Mouse (Mus musculus): ENCODE results near the gene Kng1. TPM values are rescaled to one million over a fixed set of nuclear protein-coding genes. Genes with fewer than 3 reads are reported as not detected.
"Not testable (repeated sequence)": the region's sequence is repeated elsewhere in the genome, so short reads cannot be mapped to it uniquely, and the experiment has no call there.

Kng1 gene
- polyA plus RNA-seq, 1 experiment from 2014 or later: not detected

- H3K4me2 ChIP-seq (replicated peaks); H3K27ac ChIP-seq; ATAC-seq (ENCODE audit: low FRiP score); DNase-seq (ENCODE audit: low spot score); H3K27me3 ChIP-seq (ENCODE audit: control insufficient read depth, insufficient read depth, low read length); H3K4me3 ChIP-seq (replicated peaks; ENCODE audit: low read length); H3K9ac ChIP-seq; H3K4me1 ChIP-seq (replicated peaks; ENCODE audit: control insufficient read depth, insufficient read depth, low read length); H3K9me3 ChIP-seq (ENCODE audit: control insufficient read depth, low read length); H3K36me3 ChIP-seq (replicated peaks; ENCODE audit: control insufficient read depth, insufficient read depth): not testable (repeated sequence)
- WGBS: 82% methylated on average over 1 of the region's 1 CpGs
Measured at GRCm38 (mm10) chr16:23088491-23088890, 30.8 kb downstream of the Kng1 start.

- not testable (repeated sequence) for H3K4me2 ChIP-seq (replicated peaks); ATAC-seq (ENCODE audit: low FRiP score); H3K4me3 ChIP-seq (replicated peaks; ENCODE audit: low read length); H3K9ac ChIP-seq; H3K4me1 ChIP-seq (replicated peaks; ENCODE audit: control insufficient read depth, insufficient read depth, low read length); H3K9me3 ChIP-seq (ENCODE audit: control insufficient read depth, low read length); DNase-seq (ENCODE audit: low spot score); H3K36me3 ChIP-seq (replicated peaks; ENCODE audit: control insufficient read depth, insufficient read depth); H3K27ac ChIP-seq; H3K27me3 ChIP-seq (ENCODE audit: control insufficient read depth, insufficient read depth, low read length)
Measured at GRCm38 (mm10) chr16:23091345-23091744, 33.7 kb downstream of the Kng1 start.

GRCm38 (mm10) chr16:23093321-23093953, 35.8 kb downstream of the Kng1 start:
- Histone ChIP-seq H3K9ac (no peak overlapping the region), H3K4me2 (replicated peaks) (no peak overlapping the region), H3K36me3 (replicated peaks; ENCODE audit: control insufficient read depth, insufficient read depth) (no peaks in the 10 kb centered on the region), H3K9me3 (ENCODE audit: control insufficient read depth, low read length) (no peaks in the 10 kb centered on the region), H3K27ac (no peak overlapping the region), H3K4me3 (replicated peaks; ENCODE audit: low read length) (no peak overlapping the region), H3K4me1 (replicated peaks; ENCODE audit: control insufficient read depth, insufficient read depth, low read length) (no peaks in the 10 kb centered on the region), H3K27me3 (ENCODE audit: control insufficient read depth, insufficient read depth, low read length) (no peaks in the 10 kb centered on the region)
- no peak for ATAC-seq (ENCODE audit: low FRiP score)
- no peak for DNase-seq (ENCODE audit: low spot score)
- 81% methylated on average over 13 of the region's 13 CpGs for WGBS

- no peak overlapping the region for H3K4me3 ChIP-seq (replicated peaks; ENCODE audit: low read length)
- no peak overlapping the region for H3K27ac ChIP-seq
- DNase-seq (ENCODE audit: low spot score) (no peak), ATAC-seq (ENCODE audit: low FRiP score) (no peak)
- H3K27me3 ChIP-seq (ENCODE audit: control insufficient read depth, insufficient read depth, low read length): 0 out of 2 replicates have a peak, but pooled peaks cover under 1% of the 10 kb centered on the region
- no peaks in the 10 kb centered on the region for H3K4me1 ChIP-seq (replicated peaks; ENCODE audit: control insufficient read depth, insufficient read depth, low read length)
- H3K4me2 ChIP-seq (replicated peaks): no peak overlapping the region
- no peaks in the 10 kb centered on the region for H3K36me3 ChIP-seq (replicated peaks; ENCODE audit: control insufficient read depth, insufficient read depth)
- WGBS: 90% methylated on average over 6 of the region's 6 CpGs
- no peak overlapping the region for H3K9ac ChIP-seq
- no peaks in the 10 kb centered on the region for H3K9me3 ChIP-seq (ENCODE audit: control insufficient read depth, low read length)
Measured at GRCm38 (mm10) chr16:23094136-23094535, 36.5 kb downstream of the Kng1 start.

- H3K27ac ChIP-seq; H3K9me3 ChIP-seq (ENCODE audit: control insufficient read depth, low read length); DNase-seq (ENCODE audit: low spot score); H3K4me3 ChIP-seq (replicated peaks; ENCODE audit: low read length); H3K9ac ChIP-seq; ATAC-seq (ENCODE audit: low FRiP score); H3K4me2 ChIP-seq (replicated peaks); H3K36me3 ChIP-seq (replicated peaks; ENCODE audit: control insufficient read depth, insufficient read depth); H3K4me1 ChIP-seq (replicated peaks; ENCODE audit: control insufficient read depth, insufficient read depth, low read length): not testable (repeated sequence)
- H3K27me3 ChIP-seq (ENCODE audit: control insufficient read depth, insufficient read depth, low read length): peaks cover 14% of the 10 kb centered on the region
- WGBS: 96% methylated on average over 5 of the region's 5 CpGs
Measured at GRCm38 (mm10) chr16:23095581-23095980, 37.9 kb downstream of the Kng1 start.

GRCm38 (mm10) chr16:23096886-23097285, 39.2 kb downstream of the Kng1 start:
- not testable (repeated sequence) for H3K36me3 ChIP-seq (replicated peaks; ENCODE audit: control insufficient read depth, insufficient read depth); ATAC-seq (ENCODE audit: low FRiP score); H3K27ac ChIP-seq; H3K9me3 ChIP-seq (ENCODE audit: control insufficient read depth, low read length); H3K4me1 ChIP-seq (replicated peaks; ENCODE audit: control insufficient read depth, insufficient read depth, low read length); DNase-seq (ENCODE audit: low spot score); H3K4me3 ChIP-seq (replicated peaks; ENCODE audit: low read length); H3K9ac ChIP-seq; H3K4me2 ChIP-seq (replicated peaks)
- 94% methylated on average over 1 of the region's 1 CpGs for WGBS
- peaks cover 22% of the 10 kb centered on the region for H3K27me3 ChIP-seq (ENCODE audit: control insufficient read depth, insufficient read depth, low read length)

- not testable (repeated sequence) for H3K9ac ChIP-seq; ATAC-seq (ENCODE audit: low FRiP score); H3K9me3 ChIP-seq (ENCODE audit: control insufficient read depth, low read length); H3K4me1 ChIP-seq (replicated peaks; ENCODE audit: control insufficient read depth, insufficient read depth, low read length); H3K36me3 ChIP-seq (replicated peaks; ENCODE audit: control insufficient read depth, insufficient read depth); H3K4me3 ChIP-seq (replicated peaks; ENCODE audit: low read length); H3K4me2 ChIP-seq (replicated peaks); H3K27ac ChIP-seq; DNase-seq (ENCODE audit: low spot score)
- H3K27me3 ChIP-seq (ENCODE audit: control insufficient read depth, insufficient read depth, low read length): peaks cover 22% of the 10 kb centered on the region
- 79% methylated on average over 8 of the region's 8 CpGs for WGBS
Measured at GRCm38 (mm10) chr16:23097290-23098104, 39.8 kb downstream of the Kng1 start.

- not testable (repeated sequence) for H3K36me3 ChIP-seq (replicated peaks; ENCODE audit: control insufficient read depth, insufficient read depth); ATAC-seq (ENCODE audit: low FRiP score); H3K4me3 ChIP-seq (replicated peaks; ENCODE audit: low read length); H3K4me1 ChIP-seq (replicated peaks; ENCODE audit: control insufficient read depth, insufficient read depth, low read length); H3K9me3 ChIP-seq (ENCODE audit: control insufficient read depth, low read length); H3K4me2 ChIP-seq (replicated peaks); DNase-seq (ENCODE audit: low spot score); H3K27ac ChIP-seq; H3K9ac ChIP-seq
- 90% methylated on average over 1 of the region's 1 CpGs for WGBS
- H3K27me3 ChIP-seq (ENCODE audit: control insufficient read depth, insufficient read depth, low read length): peaks cover 22% of the 10 kb centered on the region
Measured at GRCm38 (mm10) chr16:23098105-23098452, 40.4 kb downstream of the Kng1 start.

GRCm38 (mm10) chr16:23099632-23100031, 42.0 kb downstream of the Kng1 start:
- Histone ChIP-seq H3K9ac (peak overlapping the region; percentile 44), H3K4me2 (replicated peaks) (peak overlapping the region; percentile 62), H3K4me3 (replicated peaks; ENCODE audit: low read length) (peak overlapping the region; percentile 27), H3K9me3 (ENCODE audit: control insufficient read depth, low read length) (no peaks in the 10 kb centered on the region), H3K27ac (no peak overlapping the region), H3K27me3 (ENCODE audit: control insufficient read depth, insufficient read depth, low read length) (peaks cover 22% of the 10 kb centered on the region), H3K4me1 (replicated peaks; ENCODE audit: control insufficient read depth, insufficient read depth, low read length) (no peaks in the 10 kb centered on the region; the same call in 1 of the 2 replicates), H3K36me3 (replicated peaks; ENCODE audit: control insufficient read depth, insufficient read depth) (no peaks in the 10 kb centered on the region)
- DNase-seq (ENCODE audit: low spot score) (no peak), ATAC-seq (ENCODE audit: low FRiP score) (no peak)
- 2% methylated on average over 12 of the region's 12 CpGs for WGBS
